Comparison of ENCODE assay signal across 8 mouse cellular contexts in the genomic region with DNA sequence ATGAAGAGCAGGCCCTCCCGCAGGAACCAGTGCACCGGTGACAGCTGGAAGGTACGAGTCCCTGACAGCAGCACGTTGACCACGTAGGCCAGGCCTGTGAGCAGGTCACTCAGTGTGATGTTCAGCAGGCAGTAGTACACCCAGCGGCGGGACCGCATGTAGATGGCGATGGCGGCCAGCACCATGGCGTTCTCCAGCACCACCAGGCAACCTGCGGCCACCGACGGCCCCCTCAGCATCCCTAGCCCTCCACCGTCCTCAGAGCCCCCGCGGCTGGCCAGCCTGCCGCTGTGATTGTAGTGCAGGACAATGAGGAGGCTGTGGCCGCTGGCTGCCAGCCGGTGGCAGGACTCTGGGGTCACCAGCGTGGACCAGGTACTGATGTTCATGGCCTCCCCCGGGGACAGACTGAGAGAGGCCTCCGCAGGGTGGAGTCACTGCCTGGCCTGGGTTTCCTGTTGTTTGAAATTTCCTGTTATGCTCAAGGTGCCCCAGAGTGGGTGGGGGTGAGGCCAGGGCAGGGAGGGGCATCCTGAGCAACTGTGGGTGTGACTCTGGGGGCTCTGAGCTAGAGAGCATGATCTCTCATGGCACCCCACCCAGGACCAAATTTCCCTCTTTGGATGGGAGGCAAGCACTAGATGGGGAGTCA. TPM values are rescaled to one million over a fixed set of nuclear protein-coding genes. Genes with fewer than 3 reads are reported as not detected.
DNase-seq lines count a peak whose midpoint lies in the region; ATAC-seq and TF ChIP-seq lines count a peak whose summit lies in the region.

No protein-coding gene starts in this region.

- H3K4me2 ChIP-seq in forebrain, embryonic 11.5 days (ENCODE audit: low read depth, low read length, severe bottlenecking), result no peak overlapping the region
- H3K4me2 ChIP-seq in forebrain, embryonic 13.5 days, result no peak overlapping the region
- H3K4me2 ChIP-seq in lung, postnatal 0 days (replicated peaks; ENCODE audit: low read depth, low read length), result peak overlapping the region; percentile 86

- H3K9me3 ChIP-seq in forebrain, embryonic 11.5 days (ENCODE audit: control insufficient read depth, low read length), result no peaks in the 10 kb centered on the region
- no peaks in the 10 kb centered on the region for H3K9me3 ChIP-seq in forebrain, embryonic 13.5 days (replicated peaks)
- no peaks in the 10 kb centered on the region for H3K9me3 ChIP-seq in lung, postnatal 0 days (ENCODE audit: low read length)

- no peak for TF ChIP-seq CTCF in lung, postnatal 0 days (IDR thresholded peaks at IDR 0.05)

- intact Hi-C loops in gastrocnemius, postnatal 14 days (cut with DNase I; ENCODE audit: low total_unique reads), result no loop called here

- no peak overlapping the region; the same call in 1 of the 2 replicates for H3K9ac ChIP-seq in forebrain, embryonic 11.5 days (ENCODE audit: low read length)
- H3K9ac ChIP-seq in forebrain, embryonic 13.5 days, result no peak overlapping the region; the same call in 1 of the 2 replicates
- H3K9ac ChIP-seq in lung, postnatal 0 days (replicated peaks; ENCODE audit: low read depth), result no peak overlapping the region

- H3K27ac ChIP-seq in forebrain, embryonic 11.5 days (ENCODE audit: low read depth, low read length), result no peak overlapping the region
- no peak overlapping the region for H3K27ac ChIP-seq in forebrain, embryonic 13.5 days
- H3K27ac ChIP-seq in lung, postnatal 0 days (ENCODE audit: low read length), result peak overlapping the region; percentile 57; the same call in 1 of the 2 replicates

- TF ChIP-seq EP300 in lung, postnatal 0 days (IDR thresholded peaks at IDR 0.05), result no peak

- H3K27me3 ChIP-seq in forebrain, embryonic 11.5 days (ENCODE audit: control insufficient read depth, insufficient read depth, low read length), result no peaks in the 10 kb centered on the region; the same call in 1 of the 2 replicates
- H3K27me3 ChIP-seq in forebrain, embryonic 13.5 days, result peaks cover 9% of the 10 kb centered on the region; the same call in 1 of the 2 replicates
- H3K27me3 ChIP-seq in lung, postnatal 0 days (replicated peaks; ENCODE audit: insufficient read depth, low read length), result no peaks in the 10 kb centered on the region; the same call in 1 of the 2 replicates

- peak; percentile 55 for DNase-seq in forebrain, embryonic 11.5 days (ENCODE audit: low spot score)
- DNase-seq in CD4-positive helper T cell, adult 2 months (ENCODE audit: low read depth, low spot score), result peak; percentile 85
- DNase-seq in lung, postnatal 0 days (ENCODE audit: low spot score), result peak; percentile 52
- peak; percentile 85 for DNase-seq in thymus, postnatal 25 days
- no peak for DNase-seq in gastrocnemius, postnatal 14 days
- no peak for DNase-seq in urinary bladder, postnatal 25 days (ENCODE audit: low spot score)

- H3K4me3 ChIP-seq in forebrain, embryonic 11.5 days (ENCODE audit: low read depth, low read length), result no peak overlapping the region
- no peak overlapping the region for H3K4me3 ChIP-seq in forebrain, embryonic 13.5 days
- H3K4me3 ChIP-seq in lung, postnatal 0 days (ENCODE audit: low read depth, low read length), result peak overlapping the region; percentile 16

- H3K4me1 ChIP-seq in forebrain, embryonic 11.5 days (replicated peaks; ENCODE audit: control insufficient read depth, insufficient read depth, low read length), result peaks cover 8% of the 10 kb centered on the region
- H3K4me1 ChIP-seq in forebrain, embryonic 13.5 days, result peaks cover 26% of the 10 kb centered on the region
- H3K4me1 ChIP-seq in lung, postnatal 0 days (ENCODE audit: insufficient read depth, low read depth, low read length), result peaks cover 16% of the 10 kb centered on the region; the same call in 1 of the 2 replicates

- ATAC-seq in forebrain, embryonic 11.5 days (replicated peaks; ENCODE audit: low FRiP score), result no peak
- ATAC-seq in forebrain, embryonic 13.5 days, result no peak
- ATAC-seq in hematopoietic stem cell, adult 5-6 weeks (replicated peaks in 1 of 2; ENCODE audit: insufficient read depth in 1 of 2, low FRiP score in 2 of 2, low TSS enrichment in 1 of 2, low read depth in 1 of 2, poor library complexity in 2 of 2, severe bottlenecking in 2 of 2), result peak; percentile 25 to 36
- ATAC-seq in lung, postnatal 0 days, result no peak

- 77% methylated on average over 23 of the region's 23 CpGs for WGBS in forebrain, embryonic 11.5 days
- WGBS in forebrain, embryonic 13.5 days, result 80% methylated on average over 17 of the region's 23 CpGs
- 63% methylated on average over 21 of the region's 23 CpGs for WGBS in lung, postnatal 0 days

- H3K36me3 ChIP-seq in forebrain, embryonic 11.5 days (ENCODE audit: control insufficient read depth, insufficient read depth, low read length), result no peaks in the 10 kb centered on the region
- H3K36me3 ChIP-seq in forebrain, embryonic 13.5 days (ENCODE audit: poor library complexity, severe bottlenecking), result no peaks in the 10 kb centered on the region
- no peaks in the 10 kb centered on the region for H3K36me3 ChIP-seq in lung, postnatal 0 days (ENCODE audit: insufficient read depth, low read length)

RNA-seq across cellular contexts. Expression of a gene that starts 0.6 kb away (rescaled TPM):
- 0.36 and 0.68 TPM in 2 replicates for polyA plus RNA-seq in forebrain, embryonic 11.5 days (2014; fragmentation: Nextera tagmentation; extraction: Ambion mirVana)
- polyA plus RNA-seq in forebrain, embryonic 13.5 days (2015; fragmentation: Nextera tagmentation; extraction: Ambion mirVana), result 0.52 and 0.53 TPM in 2 replicates
- 14.0 and 21.4 TPM in 2 replicates for total RNA-seq in hematopoietic stem cell, adult 5-6 weeks (2017)
- polyA plus RNA-seq in lung, postnatal 0 days (2015; fragmentation: Nextera tagmentation; extraction: Ambion mirVana), result 19.0 and 19.3 TPM in 2 replicates
- under 1 TPM; 0.64 to 0.86 TPM for total RNA-seq in gastrocnemius, postnatal 14 days (2021)

RNA-seq across cellular contexts. Expression of a gene that starts 3.2 kb away (rescaled TPM):
- polyA plus RNA-seq in forebrain, embryonic 11.5 days (2014; fragmentation: Nextera tagmentation; extraction: Ambion mirVana), result 71.8 and 72.3 TPM in 2 replicates
- 56.8 and 60.9 TPM in 2 replicates for polyA plus RNA-seq in forebrain, embryonic 13.5 days (2015; fragmentation: Nextera tagmentation; extraction: Ambion mirVana)
- 39.1 and 41.4 TPM in 2 replicates for total RNA-seq in hematopoietic stem cell, adult 5-6 weeks (2017)
- 40.7 and 46.7 TPM in 2 replicates for polyA plus RNA-seq in lung, postnatal 0 days (2015; fragmentation: Nextera tagmentation; extraction: Ambion mirVana)
- 10 to 100 TPM; 39.1 to 47.3 TPM for total RNA-seq in gastrocnemius, postnatal 14 days (2021)

RNA-seq across cellular contexts. Expression of a gene that starts 16.9 kb away (rescaled TPM):
- 9.7 and 19.6 TPM in 2 replicates for polyA plus RNA-seq in forebrain, embryonic 11.5 days (2014; fragmentation: Nextera tagmentation; extraction: Ambion mirVana)
- 48.8 and 57.4 TPM in 2 replicates for polyA plus RNA-seq in forebrain, embryonic 13.5 days (2015; fragmentation: Nextera tagmentation; extraction: Ambion mirVana)
- 0.60 TPM in 1 of 2 replicates, not detected in the other for total RNA-seq in hematopoietic stem cell, adult 5-6 weeks (2017)
- polyA plus RNA-seq in lung, postnatal 0 days (2015; fragmentation: Nextera tagmentation; extraction: Ambion mirVana), result 0.08 and 0.11 TPM in 2 replicates
- total RNA-seq in gastrocnemius, postnatal 14 days (2021), result under 1 TPM; 0.09 to 0.23 TPM

RNA-seq across cellular contexts. Expression of a gene that starts 24.6 kb away (rescaled TPM):
- 0.45 and 0.68 TPM in 2 replicates for polyA plus RNA-seq in forebrain, embryonic 11.5 days (2014; fragmentation: Nextera tagmentation; extraction: Ambion mirVana)
- polyA plus RNA-seq in forebrain, embryonic 13.5 days (2015; fragmentation: Nextera tagmentation; extraction: Ambion mirVana), result 0.48 and 0.57 TPM in 2 replicates
- total RNA-seq in hematopoietic stem cell, adult 5-6 weeks (2017), result 25.3 and 40.2 TPM in 2 replicates
- 4.2 and 4.6 TPM in 2 replicates for polyA plus RNA-seq in lung, postnatal 0 days (2015; fragmentation: Nextera tagmentation; extraction: Ambion mirVana)
- 1 to 10 TPM in 1 of 2 experiments, under 1 TPM in 1; 0.60 to 1.2 TPM for total RNA-seq in gastrocnemius, postnatal 14 days (2021)

RNA-seq across cellular contexts. Expression of a gene that starts 43.9 kb away (rescaled TPM):
- polyA plus RNA-seq in forebrain, embryonic 11.5 days (2014; fragmentation: Nextera tagmentation; extraction: Ambion mirVana), result 10.5 and 10.8 TPM in 2 replicates
- polyA plus RNA-seq in forebrain, embryonic 13.5 days (2015; fragmentation: Nextera tagmentation; extraction: Ambion mirVana), result 18.5 and 25.2 TPM in 2 replicates
- 10.8 and 12.1 TPM in 2 replicates for total RNA-seq in hematopoietic stem cell, adult 5-6 weeks (2017)
- polyA plus RNA-seq in lung, postnatal 0 days (2015; fragmentation: Nextera tagmentation; extraction: Ambion mirVana), result 73.6 and 83.9 TPM in 2 replicates
- 100 to 1,000 TPM; 262 to 320 TPM for total RNA-seq in gastrocnemius, postnatal 14 days (2021)

Comparison
In these comparisons a context has a peak if more than half of its experiments do, and no peak if none do; other contexts are left out.
1. ATAC-seq: peak in hematopoietic stem cell, adult 5-6 weeks (2 of 2); none in forebrain, embryonic 11.5 days (single experiment), forebrain, embryonic 13.5 days (single experiment) and lung, postnatal 0 days (single experiment).
2. DNase-seq: peak in forebrain, embryonic 11.5 days (single experiment), CD4-positive helper T cell, adult 2 months (single experiment), lung, postnatal 0 days (single experiment) and thymus, postnatal 25 days (single experiment); none in gastrocnemius, postnatal 14 days (single experiment) and urinary bladder, postnatal 25 days (single experiment).
3. RNA of a gene that starts 0.6 kb away (polyA plus RNA-seq): 19.0 to 19.3 TPM in lung, postnatal 0 days; 0.36 to 0.68 TPM in forebrain, embryonic 11.5 days and 0.52 to 0.53 TPM in forebrain, embryonic 13.5 days; every median in the first group is over 10 times any median in the second.